Mouse (Mus musculus) CD4-positive helper T cell, adult 2 months (primary cell): Measurements from ENCODE around the gene Zfp704.

Source experiments
- DNase-seq: peaks from one replicate; pipeline ENCODE4 v3.0.0-alpha.2; 2012; ENCODE audit warnings: low read depth, missing footprints, low spot score

Gene Zfp704

GRCm38 (mm10) chr3:9609581-9610341, at the start of gene Zfp704:
Gene Zfp704, minus strand, starts transcription at chr3:9610085.
- peak; percentile 41 for DNase-seq

- peak; percentile 10 for DNase-seq
Measured at GRCm38 (mm10) chr3:9633036-9634005, 23.4 kb upstream of the Zfp704 start.

- no peak for DNase-seq
Measured at GRCm38 (mm10) chr3:9629951-9630350, 20.1 kb upstream of the Zfp704 start.

GRCm38 (mm10) chr3:9628041-9628440, 18.2 kb upstream of the Zfp704 start:
- no peak for DNase-seq

GRCm38 (mm10) chr3:9626149-9626548, 16.3 kb upstream of the Zfp704 start:
- DNase-seq, result no peak

GRCm38 (mm10) chr3:9620611-9621010, 10.7 kb upstream of the Zfp704 start:
- no peak for DNase-seq

GRCm38 (mm10) chr3:9619562-9620275, 9.8 kb upstream of the Zfp704 start:
- no peak for DNase-seq

GRCm38 (mm10) chr3:9617101-9617500, 7.2 kb upstream of the Zfp704 start:
- DNase-seq, result no peak

GRCm38 (mm10) chr3:9614676-9615075, 4.8 kb upstream of the Zfp704 start:
- no peak for DNase-seq

- no peak for DNase-seq
Measured at GRCm38 (mm10) chr3:9614011-9614410, 4.1 kb upstream of the Zfp704 start.

- no peak for DNase-seq
Measured at GRCm38 (mm10) chr3:9611226-9611625, 1.3 kb upstream of the Zfp704 start.

GRCm38 (mm10) chr3:9610426-9610825, 541 bp upstream of the Zfp704 start:
- no peak for DNase-seq

GRCm38 (mm10) chr3:9608906-9609580, 842 bp downstream of the Zfp704 start:
- DNase-seq, result peak; percentile 18

GRCm38 (mm10) chr3:9608441-9608905, 1.4 kb downstream of the Zfp704 start:
- DNase-seq, result peak; percentile 23

- DNase-seq, result no peak
Measured at GRCm38 (mm10) chr3:9607686-9608085, 2.2 kb downstream of the Zfp704 start.

- no peak for DNase-seq
Measured at GRCm38 (mm10) chr3:9605784-9606706, 3.8 kb downstream of the Zfp704 start.

- no peak for DNase-seq
Measured at GRCm38 (mm10) chr3:9604941-9605340, 4.9 kb downstream of the Zfp704 start.

GRCm38 (mm10) chr3:9603866-9604265, 6.0 kb downstream of the Zfp704 start:
- no peak for DNase-seq

GRCm38 (mm10) chr3:9600577-9600976, 9.3 kb downstream of the Zfp704 start:
- no peak for DNase-seq
